Mouse (Mus musculus) forebrain, embryonic 14.5 days (tissue): ENCODE data around the gene Gm45521. TPM values are rescaled to one million over a fixed set of nuclear protein-coding genes. Genes with fewer than 3 reads are reported as not detected.

Experiments used
- ATAC-seq: fragments of 200-750 bp; cut with Nextera tagmentation; 2 replicates; pipeline ENCODE4 v1.8.0; 2017; ENCODE audit warnings: mild to moderate bottlenecking, moderate library complexity
- DNase-seq: peaks from one replicate; pipeline ENCODE4 v3.0.0-alpha.2; 2015; ENCODE audit warnings: low spot score
- H3K27ac ChIP-seq: fragments of 300-500 bp; sonication (generic); 2 replicates; pipeline ENCODE4 v1.5.1; 2014; ENCODE audit warnings: low read depth, mild to moderate bottlenecking, control low read depth, low read length, moderate library complexity
- H3K27me3 ChIP-seq: fragments of 300-500 bp; sonication (generic); replicated peaks from 2 replicates; pipeline ENCODE4 v1.6.1; 2014; ENCODE audit warnings: low read length, control low read depth, mixed read lengths; ENCODE audit not compliant: control insufficient read depth, insufficient read depth
- H3K36me3 ChIP-seq: fragments of 300-500 bp; sonication (generic); 2 replicates; pipeline ENCODE4 v1.6.1; 2014; ENCODE audit warnings: low read length, control low read depth; ENCODE audit not compliant: control insufficient read depth, insufficient read depth
- H3K4me1 ChIP-seq: fragments of 300-500 bp; sonication (generic); 2 replicates; pipeline ENCODE4 v1.6.1; 2014; ENCODE audit warnings: antibody characterized with exemption, low read length, control low read depth; ENCODE audit not compliant: control insufficient read depth, insufficient read depth
- H3K4me2 ChIP-seq: fragments of 300-500 bp; sonication (generic); 2 replicates; pipeline ENCODE4 v1.6.1; 2014; ENCODE audit warnings: mild to moderate bottlenecking, control low read depth, low read length
- H3K4me3 ChIP-seq: fragments of 300-500 bp; sonication (generic); 2 replicates; pipeline ENCODE4 v1.5.1; 2014; ENCODE audit warnings: low read depth, low read length, control low read depth
- H3K9ac ChIP-seq: fragments of 300-500 bp; sonication (generic); 2 replicates; pipeline ENCODE4 v1.6.1; 2014; ENCODE audit warnings: mild to moderate bottlenecking, low read length, control low read depth, moderate library complexity
- H3K9me3 ChIP-seq: fragments of 300-500 bp; sonication (generic); replicated peaks from 2 replicates; pipeline ENCODE4 v1.6.1; 2016; ENCODE audit warnings: low read length, control low read depth, mixed read lengths; ENCODE audit not compliant: control insufficient read depth
- WGBS: fragments of 180-500 bp; shearing (Covaris S2); extraction: QIAGEN DNeasy Blood & Tissue Kit; methylation state at CpG from one replicate; pipeline ENCODE4 v1.1.7; 2014; 5-methylcytosine and 5-hydroxymethylcytosine counted together
- polyA plus RNA-seq: library from polyadenylated mRNA; unstranded; fragments of >200 nt; fragmentation: Nextera tagmentation; extraction: Ambion mirVana; gene quantifications from 2 replicates; pipeline ENCODE4 v1.2.1, GENCODE M21; 2014

The Gm45521 gene
- polyA plus RNA-seq, 1 experiment from 2014 or later = 0.28 TPM

DNA sequence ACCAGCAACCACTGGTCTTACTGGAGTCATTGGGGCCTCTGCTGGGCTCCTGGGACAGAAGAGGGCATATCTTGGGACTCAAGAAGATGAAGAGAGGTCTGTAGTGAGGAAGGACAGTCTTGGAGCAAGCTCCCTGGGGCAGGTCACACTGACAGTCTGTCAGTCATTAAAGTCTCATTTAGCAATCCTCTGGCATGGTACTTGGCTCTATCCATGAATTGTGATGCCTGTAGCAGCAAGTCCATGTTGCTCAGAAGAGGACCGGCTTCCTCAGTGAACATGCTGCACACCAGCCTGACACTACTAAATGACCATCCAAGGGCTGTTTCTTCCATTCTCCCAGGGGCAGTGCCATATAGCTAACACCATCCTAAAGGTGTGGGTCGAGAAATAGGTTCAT is 5.5 kb downstream of the Gm45521 start:
- no peaks in the 10 kb centered on the region for H3K4me1 ChIP-seq
- ATAC-seq (no peak), DNase-seq (no peak)
- no peaks in the 10 kb centered on the region for H3K9me3 ChIP-seq
- 76% methylated on average over 2 of the region's 2 CpGs for WGBS
- no peaks in the 10 kb centered on the region for H3K36me3 ChIP-seq
- H3K27ac ChIP-seq = no peak overlapping the region
- no peak overlapping the region for H3K4me3 ChIP-seq
- no peak overlapping the region for H3K4me2 ChIP-seq
- no peaks in the 10 kb centered on the region for H3K27me3 ChIP-seq
- no peak overlapping the region for H3K9ac ChIP-seq

- H3K9ac ChIP-seq = no peak overlapping the region
- 76% methylated on average over 7 of the region's 7 CpGs for WGBS
- H3K9me3 ChIP-seq = no peaks in the 10 kb centered on the region
- H3K27me3 ChIP-seq = no peaks in the 10 kb centered on the region
- no peak for DNase-seq
- no peak overlapping the region for H3K27ac ChIP-seq
- H3K36me3 ChIP-seq = no peaks in the 10 kb centered on the region
- H3K4me3 ChIP-seq = no peak overlapping the region
- no peak for ATAC-seq
- no peaks in the 10 kb centered on the region for H3K4me1 ChIP-seq
- H3K4me2 ChIP-seq = no peak overlapping the region
These were observed 6.1 kb downstream of the Gm45521 start for GRCm38 (mm10) chr14:7963160-7963559.

GRCm38 (mm10) chr14:7964219-7964889 is 7.3 kb downstream of the Gm45521 start:
- Histone ChIP-seq H3K4me2 (no peak overlapping the region), H3K9ac (no peak overlapping the region), H3K4me3 (no peak overlapping the region), H3K9me3 (no peaks in the 10 kb centered on the region), H3K27ac (no peak overlapping the region), H3K36me3 (no peaks in the 10 kb centered on the region), H3K4me1 (no peaks in the 10 kb centered on the region), H3K27me3 (no peaks in the 10 kb centered on the region)
- DNase-seq = peak; percentile 87
- WGBS = 54% methylated on average over 11 of the region's 11 CpGs
- ATAC-seq = peak; percentile 75

- ATAC-seq (no peak), DNase-seq (no peak)
- no peak overlapping the region for H3K4me2 ChIP-seq
- H3K27ac ChIP-seq = no peak overlapping the region
- H3K4me1 ChIP-seq = no peaks in the 10 kb centered on the region
- no peaks in the 10 kb centered on the region for H3K36me3 ChIP-seq
- H3K9me3 ChIP-seq = no peaks in the 10 kb centered on the region
- no peak overlapping the region for H3K4me3 ChIP-seq
- H3K27me3 ChIP-seq = no peaks in the 10 kb centered on the region
- WGBS = 80% methylated on average over 10 of the region's 10 CpGs
- no peak overlapping the region for H3K9ac ChIP-seq
These were observed 14.9 kb downstream of the Gm45521 start for GRCm38 (mm10) chr14:7971889-7972493.

DNA sequence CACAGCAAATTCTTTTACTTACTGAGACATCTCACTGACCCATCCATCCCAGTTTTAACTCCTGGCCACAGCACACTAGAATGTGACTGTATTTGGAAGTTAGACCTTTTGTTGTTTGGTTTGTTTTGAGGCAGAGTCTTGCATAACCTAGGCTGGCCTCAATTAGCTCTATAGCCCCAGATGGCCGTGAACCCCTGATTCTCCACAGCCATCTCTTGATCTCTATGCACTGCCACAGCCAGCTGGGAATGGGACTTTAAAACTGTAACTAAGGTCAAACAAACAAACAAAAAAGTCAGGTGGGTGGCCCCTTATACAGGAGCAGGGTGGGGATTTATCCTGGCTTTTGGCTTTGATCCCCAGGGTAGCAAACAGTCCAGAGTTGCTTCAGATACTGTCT is 17.6 kb downstream of the Gm45521 start:
- no peaks in the 10 kb centered on the region for H3K36me3 ChIP-seq
- DNase-seq = no peak
- H3K9ac ChIP-seq = no peak overlapping the region
- ATAC-seq = no peak
- H3K4me3 ChIP-seq = no peak overlapping the region
- no peaks in the 10 kb centered on the region for H3K4me1 ChIP-seq
- H3K9me3 ChIP-seq = no peaks in the 10 kb centered on the region
- no peaks in the 10 kb centered on the region for H3K27me3 ChIP-seq
- WGBS = 91% methylated on average over 1 of the region's 1 CpGs
- H3K4me2 ChIP-seq = no peak overlapping the region
- H3K27ac ChIP-seq = no peak overlapping the region

DNA sequence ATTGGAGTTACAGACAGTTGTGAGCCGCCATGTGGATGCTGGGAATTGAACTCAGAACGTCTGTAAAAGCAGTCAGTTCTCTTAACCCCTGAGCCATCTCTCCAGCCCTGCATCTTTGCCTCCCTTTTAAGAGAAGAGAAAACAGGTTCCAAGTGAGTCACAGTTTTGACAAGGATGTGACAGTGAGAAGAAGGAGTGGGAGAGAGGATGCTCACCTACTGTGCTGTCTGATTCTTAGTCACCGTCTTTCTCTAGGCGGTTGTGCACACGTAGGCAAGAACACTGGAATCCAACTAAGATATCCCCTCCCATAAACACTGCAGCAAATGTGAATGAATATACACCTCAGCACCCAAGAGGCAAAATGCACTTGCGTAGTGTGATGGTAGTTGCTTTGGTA is 18.1 kb downstream of the Gm45521 start:
- Histone ChIP-seq H3K9me3 (no peaks in the 10 kb centered on the region), H3K27me3 (no peaks in the 10 kb centered on the region), H3K9ac (no peak overlapping the region), H3K36me3 (no peaks in the 10 kb centered on the region), H3K4me3 (no peak overlapping the region), H3K4me1 (no peaks in the 10 kb centered on the region), H3K4me2 (no peak overlapping the region), H3K27ac (no peak overlapping the region)
- ATAC-seq = no peak
- no peak for DNase-seq
- WGBS = 83% methylated on average over 6 of the region's 6 CpGs

- 91% methylated on average over 1 of the region's 1 CpGs for WGBS
- no peaks in the 10 kb centered on the region for H3K4me1 ChIP-seq
- ATAC-seq = no peak
- H3K27ac ChIP-seq = no peak overlapping the region
- H3K9ac ChIP-seq = no peak overlapping the region
- no peaks in the 10 kb centered on the region for H3K36me3 ChIP-seq
- no peaks in the 10 kb centered on the region for H3K27me3 ChIP-seq
- DNase-seq = no peak
- no peaks in the 10 kb centered on the region for H3K9me3 ChIP-seq
- no peak overlapping the region for H3K4me2 ChIP-seq
- no peak overlapping the region for H3K4me3 ChIP-seq
These were observed 20.4 kb downstream of the Gm45521 start for GRCm38 (mm10) chr14:7977471-7977870.

GRCm38 (mm10) chr14:7978183-7978582 is 21.1 kb downstream of the Gm45521 start:
- Histone ChIP-seq H3K4me1 (no peaks in the 10 kb centered on the region), H3K4me2 (no peak overlapping the region), H3K4me3 (no peak overlapping the region), H3K9me3 (no peaks in the 10 kb centered on the region), H3K27ac (no peak overlapping the region), H3K9ac (no peak overlapping the region), H3K27me3 (no peaks in the 10 kb centered on the region), H3K36me3 (no peaks in the 10 kb centered on the region)
- WGBS = 95% methylated on average over 1 of the region's 1 CpGs
- ATAC-seq (no peak), DNase-seq (no peak)

- Histone ChIP-seq H3K9ac (no peak overlapping the region), H3K4me1 (no peaks in the 10 kb centered on the region), H3K4me2 (no peak overlapping the region), H3K27me3 (no peaks in the 10 kb centered on the region), H3K27ac (no peak overlapping the region), H3K9me3 (no peaks in the 10 kb centered on the region), H3K4me3 (no peak overlapping the region), H3K36me3 (no peaks in the 10 kb centered on the region)
- ATAC-seq (no peak), DNase-seq (no peak)
- WGBS = 89% methylated on average over 1 of the region's 1 CpGs
These were observed 24.1 kb downstream of the Gm45521 start for GRCm38 (mm10) chr14:7981226-7981625.
